Mouse (Mus musculus) kidney, embryonic 14.5 days (tissue): ENCODE results near the gene Ppp1r16b. TPM values are rescaled to one million over a fixed set of nuclear protein-coding genes. Genes with fewer than 3 reads are reported as not detected.

Experiments used
- ATAC-seq: fragments of 200-750 bp; cut with Nextera tagmentation; 2 replicates; pipeline ENCODE4 v1.8.0; 2017; ENCODE audit warnings: moderate number of reproducible peaks, mild to moderate bottlenecking, moderate TSS enrichment, moderate library complexity; ENCODE audit not compliant: low FRiP score, low TSS enrichment
- H3K27ac ChIP-seq: fragments of 300-500 bp; sonication (generic); 2 replicates; pipeline ENCODE4 v1.5.1; 2014; ENCODE audit warnings: low read depth, mild to moderate bottlenecking, low read length, moderate library complexity, mixed read lengths
- H3K27me3 ChIP-seq: fragments of 300-500 bp; sonication (generic); 2 replicates; pipeline ENCODE4 v1.6.1; 2014; ENCODE audit warnings: mild to moderate bottlenecking, low read length; ENCODE audit not compliant: control insufficient read depth, insufficient read depth
- H3K36me3 ChIP-seq: fragments of 300-500 bp; sonication (generic); 2 replicates; pipeline ENCODE4 v1.6.1; 2014; ENCODE audit warnings: low read length, mixed read lengths; ENCODE audit not compliant: control insufficient read depth, insufficient read depth
- H3K4me1 ChIP-seq: fragments of 300-500 bp; sonication (generic); 2 replicates; pipeline ENCODE4 v1.6.1; 2014; ENCODE audit warnings: low read length, mixed read lengths; ENCODE audit not compliant: control insufficient read depth, insufficient read depth
- H3K4me2 ChIP-seq: fragments of 300-500 bp; sonication (generic); replicated peaks from 2 replicates; pipeline ENCODE4 v1.6.1; 2014; ENCODE audit warnings: low read depth, mild to moderate bottlenecking, low read length
- H3K4me3 ChIP-seq: fragments of 300-500 bp; sonication (generic); 2 replicates; pipeline ENCODE4 v1.5.1; 2014; ENCODE audit warnings: mild to moderate bottlenecking, low read length
- H3K9ac ChIP-seq: fragments of 300-500 bp; sonication (generic); 2 replicates; pipeline ENCODE4 v1.6.1; 2014; ENCODE audit warnings: low read depth, mild to moderate bottlenecking, low read length, moderate library complexity
- H3K9me3 ChIP-seq: fragments of 300-500 bp; sonication (generic); 2 replicates; pipeline ENCODE4 v1.6.1; 2016; ENCODE audit warnings: low read length; ENCODE audit not compliant: control insufficient read depth
- WGBS: fragments of 180-500 bp; shearing (Covaris S2); extraction: QIAGEN DNeasy Blood & Tissue Kit; methylation state at CpG from one replicate; pipeline ENCODE4 v1.1.7; 2014; 5-methylcytosine and 5-hydroxymethylcytosine counted together
- polyA plus RNA-seq: library from polyadenylated mRNA; unstranded; fragments of >200 nt; fragmentation: Nextera tagmentation; extraction: Ambion mirVana; gene quantifications from 2 replicates; pipeline ENCODE4 v1.2.1, GENCODE M21; 2014

The Ppp1r16b gene
- polyA plus RNA-seq, 1 experiment from 2014 or later: 17.3 TPM

DNA sequence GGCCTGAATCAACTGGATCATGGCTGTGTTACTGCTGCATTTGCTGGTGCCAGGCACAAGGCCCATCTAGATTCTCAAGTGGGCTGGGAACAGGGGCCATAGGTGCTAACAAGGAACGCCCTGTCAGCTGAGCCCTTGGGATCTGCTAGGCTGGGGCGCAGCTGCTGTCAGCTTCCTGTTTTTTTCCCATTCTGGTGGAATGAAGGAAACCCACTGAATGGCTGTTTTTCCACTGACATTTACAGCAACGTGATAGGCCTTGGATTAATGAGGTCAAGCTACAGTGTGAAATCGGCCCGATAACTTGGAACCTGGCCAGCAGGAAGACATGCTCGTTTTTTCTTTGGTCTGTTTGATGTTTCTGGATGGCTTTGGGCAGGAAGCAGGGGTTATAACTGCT, 7.6 kb downstream of the Ppp1r16b start:
- H3K9me3 ChIP-seq: no peaks in the 10 kb centered on the region
- no peak for ATAC-seq
- H3K9ac ChIP-seq: no peak overlapping the region
- H3K4me2 ChIP-seq: 0 out of 2 replicates have a peak overlapping the region, but pooled peaks have one; percentile 3
- H3K4me1 ChIP-seq: peaks cover 38% of the 10 kb centered on the region
- peak overlapping the region; percentile 67 for H3K27ac ChIP-seq
- 5% methylated on average over 6 of the region's 6 CpGs for WGBS
- no peaks in the 10 kb centered on the region for H3K36me3 ChIP-seq
- no peak overlapping the region for H3K4me3 ChIP-seq
- peaks cover 21% of the 10 kb centered on the region for H3K27me3 ChIP-seq

DNA sequence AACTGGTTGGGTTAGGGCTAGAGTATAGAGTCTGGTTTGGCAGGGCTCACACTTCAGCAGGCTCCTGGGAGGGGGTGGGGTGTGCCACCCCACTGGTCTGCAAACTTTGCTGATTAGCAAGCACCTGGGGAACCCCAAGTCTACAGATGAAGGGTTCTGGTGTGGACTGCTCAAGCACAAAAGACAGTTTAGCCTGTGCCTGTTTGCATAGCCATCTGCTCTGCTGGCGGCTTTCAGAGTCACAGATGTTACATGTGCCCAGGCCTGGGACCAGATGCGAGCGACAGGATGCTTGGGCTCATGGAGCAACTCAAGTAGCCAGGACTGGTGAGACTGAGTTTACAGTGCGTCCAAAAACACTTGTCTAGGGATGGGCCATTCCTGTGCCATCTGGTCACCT, 8.3 kb downstream of the Ppp1r16b start:
- no peak overlapping the region for H3K4me2 ChIP-seq
- no peak overlapping the region for H3K9ac ChIP-seq
- no peaks in the 10 kb centered on the region for H3K9me3 ChIP-seq
- H3K27me3 ChIP-seq: peaks cover 14% of the 10 kb centered on the region
- H3K27ac ChIP-seq: peak overlapping the region; percentile 67; the same call in 1 of the 2 replicates
- WGBS: 64% methylated on average over 4 of the region's 4 CpGs
- no peak overlapping the region for H3K4me3 ChIP-seq
- peaks cover 34% of the 10 kb centered on the region for H3K4me1 ChIP-seq
- no peaks in the 10 kb centered on the region for H3K36me3 ChIP-seq
- ATAC-seq: peak; percentile 20; the same call in 1 of the 2 replicates

DNA sequence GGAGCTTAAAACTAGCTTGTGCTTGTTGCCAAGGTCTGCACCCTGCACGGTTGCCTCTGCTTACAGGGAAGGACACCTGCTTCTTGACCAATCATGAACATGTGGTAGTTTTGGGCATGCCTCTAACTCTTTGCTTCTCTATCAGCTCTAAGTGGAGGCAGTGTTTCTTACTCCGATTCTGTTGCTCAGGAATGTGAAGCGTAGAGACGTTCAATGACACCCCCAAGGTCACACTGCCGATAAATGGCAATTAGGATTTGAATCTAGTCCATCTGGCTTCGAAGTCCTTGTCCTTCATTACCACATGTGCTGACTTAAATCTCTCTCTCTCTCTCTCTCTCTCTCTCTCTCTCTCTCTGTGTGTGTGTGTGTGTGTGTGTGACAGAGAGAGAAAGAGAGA, 8.9 kb downstream of the Ppp1r16b start:
- WGBS: 66% methylated on average over 6 of the region's 6 CpGs
- H3K27me3 ChIP-seq: peaks cover 8% of the 10 kb centered on the region
- no peak overlapping the region for H3K27ac ChIP-seq
- H3K9me3 ChIP-seq: no peaks in the 10 kb centered on the region
- no peak overlapping the region for H3K4me3 ChIP-seq
- no peak overlapping the region for H3K4me2 ChIP-seq
- ATAC-seq: no peak
- no peaks in the 10 kb centered on the region for H3K36me3 ChIP-seq
- H3K4me1 ChIP-seq: peaks cover 27% of the 10 kb centered on the region
- no peak overlapping the region for H3K9ac ChIP-seq

DNA sequence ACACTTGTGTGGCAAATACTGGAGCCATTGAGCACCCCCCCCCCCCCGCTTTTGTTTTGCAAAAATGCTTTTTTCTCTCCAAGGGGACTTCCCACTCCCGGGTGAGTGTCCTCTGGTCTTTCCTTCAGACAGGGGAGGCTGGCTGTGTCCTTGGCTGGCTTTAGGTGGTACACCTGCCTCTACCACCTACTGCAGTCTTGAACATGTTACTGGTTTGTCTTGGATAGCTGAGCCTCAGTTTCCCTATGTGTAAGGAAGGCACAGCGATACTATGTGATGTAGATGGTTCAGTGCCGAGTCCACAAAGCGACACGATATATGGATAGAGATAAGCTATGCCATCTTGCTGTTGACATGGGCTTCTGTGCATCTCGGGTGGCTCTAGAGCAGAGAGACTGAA, 9.6 kb downstream of the Ppp1r16b start:
- ATAC-seq: no peak
- peaks cover 21% of the 10 kb centered on the region for H3K4me1 ChIP-seq
- no peaks in the 10 kb centered on the region for H3K9me3 ChIP-seq
- H3K4me3 ChIP-seq: no peak overlapping the region
- 81% methylated on average over 7 of the region's 7 CpGs for WGBS
- H3K4me2 ChIP-seq: no peak overlapping the region
- no peak overlapping the region for H3K9ac ChIP-seq
- H3K36me3 ChIP-seq: no peaks in the 10 kb centered on the region
- H3K27me3 ChIP-seq: peaks cover 2% of the 10 kb centered on the region; the same call in 1 of the 2 replicates
- H3K27ac ChIP-seq: no peak overlapping the region

DNA sequence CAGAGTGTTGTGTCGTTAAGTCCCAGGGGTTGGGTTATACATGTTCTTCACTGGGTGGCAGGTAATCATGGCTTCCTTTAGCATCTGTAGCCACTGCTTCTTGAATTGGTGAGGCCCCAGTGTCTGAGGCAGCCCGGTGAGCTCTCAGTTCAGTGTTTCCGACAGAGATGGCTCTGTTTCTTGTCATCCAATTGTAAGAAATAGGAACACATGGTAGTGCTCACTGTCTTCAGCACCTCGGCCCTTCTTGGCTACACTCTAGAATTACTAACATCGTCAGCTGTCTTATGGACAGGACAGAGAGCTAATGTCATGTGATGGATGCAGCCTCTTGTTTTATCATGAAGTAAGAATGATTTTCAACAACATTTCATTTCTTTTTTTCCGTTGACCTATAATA, 10.0 kb downstream of the Ppp1r16b start:
- 73% methylated on average over 6 of the region's 6 CpGs for WGBS
- no peaks in the 10 kb centered on the region for H3K36me3 ChIP-seq
- H3K4me1 ChIP-seq: peaks cover 19% of the 10 kb centered on the region
- H3K27me3 ChIP-seq: no peaks in the 10 kb centered on the region
- no peak overlapping the region for H3K27ac ChIP-seq
- no peak overlapping the region for H3K4me2 ChIP-seq
- no peaks in the 10 kb centered on the region for H3K9me3 ChIP-seq
- ATAC-seq: no peak
- no peak overlapping the region for H3K4me3 ChIP-seq
- H3K9ac ChIP-seq: no peak overlapping the region

DNA sequence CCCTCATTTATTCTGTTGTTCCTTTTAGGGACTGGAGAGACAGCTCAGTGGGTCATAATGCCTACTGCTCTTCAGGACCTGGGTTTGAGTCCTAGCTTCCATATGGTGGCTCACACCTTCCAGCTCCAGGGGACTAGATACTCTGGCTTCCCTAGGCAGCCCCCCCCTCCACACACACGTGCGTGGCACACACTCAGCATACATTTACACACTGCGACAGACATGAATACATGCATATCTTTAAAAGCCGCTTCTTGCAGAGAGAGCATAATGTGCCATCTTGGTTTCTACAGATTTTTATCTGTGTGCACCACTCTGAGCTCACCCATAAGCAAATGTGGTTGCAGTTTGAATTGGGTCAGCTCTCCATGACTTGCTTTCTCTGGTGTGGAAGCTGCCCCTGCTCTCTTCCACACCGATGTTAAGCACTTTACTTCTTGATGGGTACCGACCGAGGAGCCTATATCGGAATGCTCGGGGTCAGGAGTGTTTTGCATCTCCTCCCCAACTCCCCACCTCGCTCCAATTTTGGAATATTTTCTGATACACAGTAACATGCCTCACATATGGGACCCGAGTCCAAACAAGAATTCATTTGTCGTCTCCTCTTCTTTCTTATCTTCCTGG, 10.8 kb downstream of the Ppp1r16b start:
- Histone ChIP-seq H3K27ac (no peak overlapping the region), H3K36me3 (no peaks in the 10 kb centered on the region), H3K27me3 (no peaks in the 10 kb centered on the region), H3K4me2 (no peak overlapping the region), H3K9me3 (no peaks in the 10 kb centered on the region), H3K4me3 (no peak overlapping the region), H3K9ac (no peak overlapping the region), H3K4me1 (peaks cover 19% of the 10 kb centered on the region)
- WGBS: 90% methylated on average over 12 of the region's 12 CpGs
- no peak for ATAC-seq

DNA sequence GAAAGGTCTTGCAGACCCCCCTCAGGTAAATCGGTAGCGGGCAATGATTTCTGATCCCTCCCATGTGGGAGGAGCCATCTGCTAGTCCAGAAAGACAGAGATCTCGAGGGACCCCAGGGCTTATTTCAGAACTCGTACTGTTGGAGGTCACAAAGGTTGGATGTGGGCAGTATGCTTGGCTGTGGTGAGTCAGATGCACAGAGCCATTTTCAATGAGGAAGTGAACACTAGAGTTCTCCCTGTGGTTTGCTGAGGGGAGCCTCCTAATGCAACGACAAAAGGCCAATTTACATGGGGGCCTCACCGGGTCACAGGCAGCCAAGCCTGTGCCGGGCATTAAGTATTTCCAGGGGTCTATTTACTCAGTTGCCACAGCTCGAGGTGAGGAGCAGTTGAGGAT, 12.7 kb downstream of the Ppp1r16b start:
- no peak overlapping the region for H3K27ac ChIP-seq
- no peak overlapping the region for H3K9ac ChIP-seq
- H3K4me1 ChIP-seq: peaks cover 23% of the 10 kb centered on the region
- H3K27me3 ChIP-seq: no peaks in the 10 kb centered on the region
- ATAC-seq: no peak
- no peak overlapping the region for H3K4me3 ChIP-seq
- no peak overlapping the region for H3K4me2 ChIP-seq
- no peaks in the 10 kb centered on the region for H3K9me3 ChIP-seq
- no peaks in the 10 kb centered on the region for H3K36me3 ChIP-seq
- WGBS: 49% methylated on average over 8 of the region's 8 CpGs

DNA sequence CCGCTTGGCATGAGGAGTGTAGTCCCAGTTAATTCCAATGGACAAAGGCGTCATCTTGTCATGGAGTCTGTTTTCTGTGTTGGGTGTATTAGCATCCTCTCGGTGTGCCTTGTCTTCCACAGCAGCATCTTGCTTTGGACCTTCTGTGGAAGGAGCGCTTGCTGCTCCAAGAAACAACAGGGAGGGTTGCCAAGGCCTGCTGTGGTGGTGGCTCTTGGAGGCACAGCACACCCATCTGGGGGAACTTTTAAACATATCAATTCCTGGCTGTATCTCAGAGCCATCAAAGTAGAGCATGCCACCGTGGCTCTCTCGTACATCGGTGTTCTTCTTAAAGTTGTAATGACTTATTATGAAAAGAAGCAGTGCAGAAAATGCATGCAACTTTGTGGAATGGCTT, 13.9 kb downstream of the Ppp1r16b start:
- WGBS: 90% methylated on average over 7 of the region's 7 CpGs
- Histone ChIP-seq H3K9ac (no peak overlapping the region), H3K9me3 (no peaks in the 10 kb centered on the region), H3K36me3 (no peaks in the 10 kb centered on the region), H3K27me3 (no peaks in the 10 kb centered on the region), H3K27ac (no peak overlapping the region), H3K4me3 (no peak overlapping the region), H3K4me1 (peaks cover 17% of the 10 kb centered on the region; the same call in 1 of the 2 replicates), H3K4me2 (no peak overlapping the region)
- no peak for ATAC-seq

DNA sequence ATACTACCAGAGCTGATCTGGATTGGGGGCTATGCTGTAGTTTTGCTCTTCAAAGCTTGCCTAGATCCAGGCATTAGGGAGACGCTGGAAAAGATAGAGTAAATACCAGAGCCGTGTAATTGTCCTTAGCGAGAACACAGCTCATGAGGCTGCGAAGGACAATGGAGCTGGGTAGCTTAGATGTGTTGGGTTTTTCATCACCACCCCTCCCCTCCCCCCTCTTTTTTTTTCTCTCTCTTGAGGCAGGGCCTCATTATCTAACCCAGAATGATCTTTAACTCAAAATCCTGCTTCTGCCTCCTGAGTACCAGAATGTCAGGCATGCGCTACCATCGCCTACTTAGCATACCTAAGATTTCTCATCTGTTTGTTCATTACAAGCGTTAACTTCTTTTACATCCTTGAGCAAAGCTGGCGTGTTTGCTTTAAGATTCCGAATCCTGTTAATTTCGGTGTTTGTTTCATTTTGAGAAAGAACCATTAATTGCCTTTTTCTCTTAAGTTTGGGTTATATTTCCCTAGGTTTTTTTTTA, 15.2 kb downstream of the Ppp1r16b start:
- H3K4me2 ChIP-seq: no peak overlapping the region
- H3K27me3 ChIP-seq: no peaks in the 10 kb centered on the region
- H3K9me3 ChIP-seq: no peaks in the 10 kb centered on the region
- ATAC-seq: no peak
- no peaks in the 10 kb centered on the region for H3K36me3 ChIP-seq
- H3K4me3 ChIP-seq: no peak overlapping the region
- H3K4me1 ChIP-seq: peaks cover 20% of the 10 kb centered on the region; the same call in 1 of the 2 replicates
- 84% methylated on average over 10 of the region's 10 CpGs for WGBS
- no peak overlapping the region for H3K27ac ChIP-seq
- no peak overlapping the region for H3K9ac ChIP-seq
